Comparison of ENCODE assay signal across 35 mouse cellular contexts in the genomic region with DNA sequence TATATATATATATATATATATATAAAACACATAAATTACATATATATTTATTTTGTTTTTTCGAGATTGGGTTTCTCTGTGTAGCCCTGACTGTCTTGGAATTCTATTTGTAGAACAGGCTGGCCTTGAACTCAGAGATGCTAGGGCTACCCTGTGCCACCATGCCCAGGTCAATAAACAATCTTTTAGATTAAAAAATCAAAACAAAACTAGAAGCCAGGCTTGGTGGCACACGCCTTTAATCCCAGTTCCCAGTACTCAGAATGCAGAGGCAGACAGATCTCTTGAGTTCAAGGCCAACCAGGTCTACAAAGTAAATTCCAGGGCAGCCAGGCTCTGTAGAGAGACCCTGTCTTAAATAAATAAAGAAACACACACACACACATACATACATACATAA. TPM values are rescaled to one million over a fixed set of nuclear protein-coding genes. Genes with fewer than 3 reads are reported as not detected.
"Had no signal": no experiment of that assay in that cellular context is flagged by ENCODE, and none has a peak within 500 bp of the region (broad histone marks: within the 10 kb centered on the region; RNA-seq: fewer than 3 reads in every experiment).

No protein-coding gene starts in this region.

- H3K27me3 ChIP-seq: hindbrain, embryonic 15.5 days; intestine, embryonic 15.5 days; kidney, embryonic 15.5 days; limb, embryonic 12.5 days had no signal

- H3K4me3 ChIP-seq: layer of hippocampus, adult 2 months; left cerebral cortex, adult 2 months had no signal

- H3K36me3 ChIP-seq: hindbrain, embryonic 13.5 days; hindbrain, embryonic 15.5 days; intestine, embryonic 15.5 days had no signal

- H3K27ac ChIP-seq: hindbrain, embryonic 13.5 days; hindbrain, embryonic 15.5 days; hindbrain, postnatal 0 days; intestine, embryonic 15.5 days; kidney, embryonic 15.5 days; kidney, postnatal 0 days; layer of hippocampus, adult 2 months; left cerebral cortex, adult 2 months; limb, embryonic 12.5 days had no signal

- H3K9me3 ChIP-seq: heart, embryonic 10.5 days; heart, embryonic 12.5 days; hindbrain, embryonic 13.5 days; hindbrain, embryonic 15.5 days; intestine, embryonic 15.5 days; kidney, embryonic 15.5 days; limb, embryonic 10.5 days; limb, embryonic 12.5 days had no signal

- H3K9ac ChIP-seq: heart, embryonic 12.5 days; hindbrain, embryonic 13.5 days; hindbrain, embryonic 15.5 days; intestine, embryonic 15.5 days; kidney, embryonic 15.5 days; limb, embryonic 12.5 days had no signal

RNA-seq across cellular contexts. Expression of a gene that starts 13.6 kb away (rescaled TPM):
- total RNA-seq: gastrocnemius, adult 18-20 months; gastrocnemius, adult 8-10 months; gastrocnemius, postnatal 14 days; gastrocnemius, postnatal 36 days; heart, adult 18-20 months; heart, adult 8-10 months; heart, postnatal 10 days; heart, postnatal 36 days; hindbrain, postnatal 0 days; layer of hippocampus, postnatal 25 days; left cerebral cortex, adult 2 months; left cerebral cortex, postnatal 14 days; liver, adult 2 months had no signal
- polyA plus RNA-seq: gonadal fat pad, adult 2 months had no signal

RNA-seq across cellular contexts. Expression of a gene that starts 17.7 kb away (rescaled TPM):
- total RNA-seq: gastrocnemius, adult 18-20 months; gastrocnemius, adult 8-10 months; gastrocnemius, postnatal 14 days; gastrocnemius, postnatal 36 days; heart, adult 18-20 months; heart, adult 8-10 months; heart, postnatal 10 days; heart, postnatal 36 days; hematopoietic stem cell, adult 5-6 weeks; hindbrain, postnatal 0 days; layer of hippocampus, adult 2 months; layer of hippocampus, postnatal 10 days; layer of hippocampus, postnatal 25 days; left cerebral cortex, adult 2 months; left cerebral cortex, postnatal 14 days; left cerebral cortex, postnatal 36 days; liver, adult 2 months had no signal
- polyA plus RNA-seq: gonadal fat pad, adult 2 months; heart, embryonic 10.5 days; heart, embryonic 12.5 days; heart, embryonic 14.5 days; heart, embryonic 16.5 days; hindbrain, embryonic 11.5 days; hindbrain, embryonic 13.5 days; hindbrain, embryonic 15.5 days; hindbrain, postnatal 0 days; inflammation-experienced regulatory T-cells, adult 6 months; intestine, embryonic 15.5 days; intestine, postnatal 0 days; kidney, embryonic 15.5 days; kidney, postnatal 0 days; limb, embryonic 10.5 days; limb, embryonic 12.5 days; limb, embryonic 14.5 days; liver, adult 2 months; liver, embryonic 16.5 days; lung, adult 2 months had no signal
